Mouse (Mus musculus) large intestine, adult 2 months (tissue): ENCODE data around the gene Agl. TPM values are rescaled to one million over a fixed set of nuclear protein-coding genes. Genes with fewer than 3 reads are reported as not detected.

Source experiments
- DNase-seq: peaks from one replicate; pipeline ENCODE4 v3.0.0-alpha.2; 2012; ENCODE audit warnings: low read depth, low spot score
- WGBS: fragments of 180-500 bp; shearing (Covaris S2); methylation state at CpG from one replicate; pipeline ENCODE4 v1.1.7; 2018; 5-methylcytosine and 5-hydroxymethylcytosine counted together
- polyA plus RNA-seq: library from polyadenylated mRNA; depleted of rRNA; stranded (reverse); fragments of >200 nt; gene quantifications from 2 replicates; pipeline ENCODE4 v1.2.3, GENCODE M21; 2012; rRNA removed

The Agl gene
- polyA plus RNA-seq, result 2.4 and 4.6 TPM in 2 replicates

DNA sequence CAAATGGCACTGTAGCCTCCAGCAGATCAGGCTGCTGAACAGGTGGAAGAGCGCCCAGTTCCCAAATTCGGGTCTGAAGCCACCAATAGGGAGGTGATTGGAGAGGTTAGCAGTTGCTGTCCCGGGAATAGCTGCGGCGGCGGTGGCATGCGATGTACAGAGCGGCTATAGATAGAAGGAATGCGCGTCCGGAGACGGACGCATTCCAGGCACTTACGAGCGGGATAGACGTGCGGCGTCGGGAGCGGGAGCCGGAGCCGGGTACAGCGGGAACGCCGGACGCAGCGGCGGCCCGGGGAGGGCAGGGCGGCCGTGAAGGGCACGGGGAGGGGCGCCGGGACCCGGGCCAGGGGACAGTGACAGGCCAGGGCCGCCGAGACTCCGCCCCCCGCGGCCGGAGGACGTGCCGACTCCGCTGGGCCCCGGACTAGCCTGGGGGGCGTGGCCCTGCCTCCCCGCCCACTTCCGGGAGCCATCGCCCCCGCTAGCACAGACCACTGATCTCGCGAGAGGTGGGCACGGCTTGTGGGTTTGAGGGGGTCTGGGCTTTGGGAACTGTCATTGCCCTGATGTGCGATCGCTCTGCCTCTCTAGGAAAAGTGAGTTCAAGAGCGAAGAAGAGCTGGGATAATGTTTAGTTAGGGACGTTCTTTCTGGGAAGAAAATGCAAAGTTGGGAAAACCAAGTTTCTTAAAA is at the start of gene Agl:
Gene Agl, minus strand, starts transcription at position 356 of the 696 bp plus-strand sequence.
- peak; percentile 75 for DNase-seq
- WGBS, result under 1% methylated on average over 56 of the region's 57 CpGs

DNA sequence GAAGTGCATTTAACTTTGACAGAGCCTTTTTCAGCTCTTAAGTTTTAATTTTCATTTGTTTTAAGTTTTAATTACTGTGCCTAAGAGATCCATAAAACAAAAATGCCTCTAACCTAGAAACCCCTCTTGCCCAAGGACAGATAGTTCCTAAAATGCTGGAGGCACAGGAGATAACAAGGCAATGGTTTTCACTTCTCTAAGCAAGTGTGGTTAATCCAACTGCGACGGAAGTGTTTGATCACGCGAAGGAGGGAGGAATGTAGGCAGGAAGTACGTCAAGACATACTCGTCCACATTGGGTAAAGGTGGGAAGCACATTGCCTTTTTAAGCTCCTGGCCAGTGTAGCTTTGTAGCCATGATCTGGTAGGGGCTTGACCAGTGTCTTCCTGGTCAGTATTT is 49.6 kb upstream of the Agl start:
- 84% methylated on average over 6 of the region's 6 CpGs for WGBS

DNA sequence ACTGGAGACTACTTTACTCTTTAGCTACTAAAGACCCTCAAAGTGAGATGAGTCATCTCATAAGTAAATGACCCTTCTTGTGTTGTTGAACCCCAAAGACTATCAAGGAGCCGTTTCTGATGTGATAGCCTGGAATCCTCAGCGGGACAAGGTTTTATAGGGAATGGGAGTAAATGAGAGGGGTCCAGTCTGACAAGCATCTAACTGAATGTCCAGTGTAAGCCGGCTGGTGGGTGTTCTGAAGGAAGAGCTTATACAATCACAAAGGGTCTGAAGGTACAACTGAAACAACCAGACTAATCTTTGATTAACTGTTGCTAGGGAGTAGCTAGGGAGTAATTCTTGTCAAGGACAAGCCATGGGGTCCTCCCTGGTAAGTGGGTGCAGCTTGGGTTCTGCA is 44.5 kb upstream of the Agl start:
- 89% methylated on average over 3 of the region's 3 CpGs for WGBS
- DNase-seq, result no peak

More for the DNA sequence above, 49.6 kb upstream of the Agl start:
- DNase-seq, result no peak

DNA sequence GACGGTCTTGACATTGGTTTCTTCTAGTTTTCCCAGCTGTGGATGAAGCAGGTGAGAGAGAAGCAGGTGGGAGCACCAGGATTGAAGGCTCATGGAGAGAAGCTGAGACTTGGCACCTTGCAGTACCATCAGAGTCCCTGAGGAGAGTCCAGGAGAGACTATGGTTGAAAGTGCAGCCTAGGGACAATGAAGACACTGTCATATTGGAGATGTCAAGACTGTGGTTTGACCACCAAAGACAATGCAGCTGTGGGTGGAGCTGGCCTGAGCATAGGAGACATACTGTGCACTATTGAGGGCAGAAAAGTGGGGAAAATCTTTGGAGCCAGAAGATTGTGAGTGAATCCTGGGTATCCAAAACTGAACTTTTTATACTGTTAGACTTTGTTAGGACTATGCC is 42.4 kb upstream of the Agl start:
- DNase-seq, result no peak
- WGBS, result 83% methylated on average over 1 of the region's 1 CpGs

DNA sequence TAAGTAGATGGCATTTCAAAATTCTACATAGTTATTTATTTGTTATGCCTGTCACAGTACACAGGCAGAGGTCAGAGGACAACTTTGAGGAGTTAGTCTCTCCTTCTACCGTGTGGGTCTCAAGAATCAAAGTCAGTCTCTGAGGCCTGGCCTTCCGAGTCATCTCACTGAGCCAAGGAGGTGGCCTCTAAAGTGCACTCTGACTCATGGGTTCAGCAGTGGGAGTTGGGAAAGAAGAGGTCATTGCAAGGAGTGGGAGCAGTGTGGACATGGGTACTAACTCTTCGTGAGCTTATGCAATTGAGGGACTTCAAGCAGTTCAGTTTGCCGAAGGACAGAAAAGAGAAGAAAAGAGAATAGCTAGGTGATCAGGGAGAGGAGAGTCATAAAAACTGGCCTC is 41.0 kb upstream of the Agl start:
- WGBS, result 73% methylated on average over 4 of the region's 4 CpGs
- DNase-seq, result no peak

DNA sequence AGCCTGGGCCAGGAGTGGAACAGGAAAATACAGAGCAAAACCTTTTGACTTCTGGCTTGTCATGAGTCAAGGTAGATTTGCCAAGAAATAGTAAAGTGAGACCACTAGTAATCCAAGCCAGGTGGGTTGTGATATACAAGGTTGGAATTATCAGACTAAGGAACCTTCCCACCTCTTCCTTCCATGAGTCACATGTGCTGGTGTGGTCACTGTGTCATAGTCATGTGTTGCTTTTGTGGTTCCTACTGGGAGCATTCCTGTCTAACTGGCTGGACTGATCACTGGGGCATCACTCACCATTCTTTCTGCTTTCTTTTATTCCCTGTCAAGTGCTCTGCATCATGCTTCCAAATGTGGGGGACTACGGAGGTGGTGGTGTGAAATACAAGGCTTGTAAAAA is 40.1 kb upstream of the Agl start:
- DNase-seq, result no peak
- 88% methylated on average over 1 of the region's 1 CpGs for WGBS

DNA sequence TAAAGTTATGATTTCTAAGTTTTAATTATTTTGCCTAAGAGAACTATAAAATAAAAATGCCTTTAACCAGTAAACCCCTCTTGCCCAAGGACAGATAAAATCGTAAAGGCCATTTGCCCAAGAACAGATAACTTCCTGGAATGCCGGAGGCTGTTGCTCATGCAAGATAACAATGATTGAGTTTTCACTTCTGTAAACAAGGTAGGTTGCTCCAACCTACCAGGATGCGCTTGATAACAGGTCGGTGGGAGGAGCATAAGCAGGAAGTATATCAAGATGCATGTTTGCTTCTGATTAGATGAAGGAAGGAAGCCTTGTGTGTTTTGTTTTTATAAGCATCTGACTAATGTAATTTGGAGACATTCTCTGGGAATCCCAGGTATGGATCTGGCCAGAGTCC is 38.1 kb upstream of the Agl start:
- 42% methylated on average over 4 of the region's 4 CpGs for WGBS
- DNase-seq, result no peak

DNA sequence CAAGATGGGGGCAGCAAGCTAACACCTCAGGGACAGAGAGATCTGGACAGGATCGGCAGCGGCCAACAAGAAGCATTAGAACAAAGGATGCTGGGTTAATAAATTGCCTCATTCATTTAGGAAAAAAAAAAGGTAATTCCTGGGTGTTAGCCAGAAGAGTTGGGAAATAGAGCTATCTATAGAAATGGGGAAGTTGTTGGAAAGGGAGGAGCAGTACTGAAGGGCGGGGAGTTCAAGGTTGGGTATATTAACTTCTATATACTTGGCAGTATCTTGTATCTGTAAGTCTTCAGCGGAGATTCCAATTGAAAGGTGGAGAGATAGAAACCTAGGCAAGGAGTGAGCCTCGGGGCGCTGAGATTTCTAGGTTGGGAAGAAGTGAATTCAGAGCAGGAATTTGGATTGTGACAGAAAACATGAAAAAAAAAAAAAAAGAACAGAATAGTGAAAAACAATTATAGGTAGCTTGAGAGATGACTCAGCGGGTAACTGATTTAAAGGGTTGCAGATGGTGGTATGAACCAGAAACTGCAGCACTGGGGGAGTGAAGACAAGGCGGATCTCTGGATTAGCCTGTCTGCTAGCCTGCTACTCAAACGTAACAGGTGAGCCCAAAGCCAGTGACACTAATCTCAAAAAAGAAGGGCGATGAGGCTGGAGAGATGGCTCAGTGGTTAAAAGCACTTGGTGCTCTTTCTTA is 37.1 kb upstream of the Agl start:
- 59% methylated on average over 10 of the region's 10 CpGs for WGBS
- no peak for DNase-seq

DNA sequence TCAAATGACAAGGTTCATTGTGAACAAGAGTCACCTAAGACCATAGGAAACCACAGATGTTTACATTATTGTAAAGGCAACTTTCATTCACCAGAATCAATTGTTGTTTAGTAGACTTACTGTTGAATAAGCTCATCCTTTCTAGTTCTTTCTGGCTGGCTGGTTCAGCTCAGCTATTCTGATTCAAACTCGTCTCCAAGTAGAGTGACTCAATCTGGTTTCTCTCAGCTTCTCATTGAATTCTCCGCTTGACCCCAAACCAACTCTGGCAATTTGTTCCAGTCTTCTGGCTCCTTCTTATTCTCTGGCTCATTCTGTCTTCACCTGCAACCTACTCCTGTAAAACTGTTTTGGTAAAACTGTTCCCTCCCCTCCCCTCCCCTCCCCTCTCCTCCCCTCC is 33.3 kb upstream of the Agl start:
- WGBS, result 82% methylated on average over 2 of the region's 2 CpGs
- DNase-seq, result no peak

DNA sequence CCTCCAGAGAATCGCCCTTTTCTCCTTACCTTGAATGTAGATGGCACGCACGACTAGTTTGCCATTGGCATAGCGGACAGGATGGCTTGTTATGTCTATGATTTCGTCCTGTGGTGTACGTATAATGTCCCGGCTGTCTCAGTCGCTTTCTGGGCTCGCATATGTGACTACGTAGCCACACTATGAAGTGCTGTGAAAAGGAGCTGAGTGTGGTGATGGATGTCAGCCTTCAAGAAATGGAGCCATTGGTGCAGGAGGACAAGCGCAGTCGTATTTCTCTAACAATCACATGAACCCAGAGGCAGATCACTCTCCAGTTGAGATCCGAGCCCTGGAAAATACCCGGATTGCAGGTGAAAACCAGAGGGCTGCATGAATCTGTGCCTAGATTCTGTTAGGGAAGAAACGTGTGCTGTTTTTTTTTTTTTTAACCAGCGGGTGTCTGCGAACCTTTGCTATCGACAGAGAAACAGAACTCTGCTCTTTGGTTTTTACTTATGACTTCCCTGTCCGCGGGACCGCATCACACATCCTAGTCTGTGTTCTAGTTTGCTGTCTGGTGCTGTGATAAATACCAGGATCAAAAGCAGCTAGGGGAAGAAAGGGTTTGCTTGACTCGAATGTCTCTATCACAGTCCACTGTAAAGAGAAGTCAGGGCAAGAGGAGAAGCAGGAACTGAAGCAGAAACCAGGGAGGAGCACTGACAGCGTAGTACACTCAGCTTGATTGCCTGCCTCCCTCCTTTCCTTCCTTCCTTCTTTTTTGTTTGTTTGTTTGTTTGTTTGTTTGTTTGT is 28.9 kb upstream of the Agl start:
- 83% methylated on average over 23 of the region's 23 CpGs for WGBS
- no peak for DNase-seq

DNA sequence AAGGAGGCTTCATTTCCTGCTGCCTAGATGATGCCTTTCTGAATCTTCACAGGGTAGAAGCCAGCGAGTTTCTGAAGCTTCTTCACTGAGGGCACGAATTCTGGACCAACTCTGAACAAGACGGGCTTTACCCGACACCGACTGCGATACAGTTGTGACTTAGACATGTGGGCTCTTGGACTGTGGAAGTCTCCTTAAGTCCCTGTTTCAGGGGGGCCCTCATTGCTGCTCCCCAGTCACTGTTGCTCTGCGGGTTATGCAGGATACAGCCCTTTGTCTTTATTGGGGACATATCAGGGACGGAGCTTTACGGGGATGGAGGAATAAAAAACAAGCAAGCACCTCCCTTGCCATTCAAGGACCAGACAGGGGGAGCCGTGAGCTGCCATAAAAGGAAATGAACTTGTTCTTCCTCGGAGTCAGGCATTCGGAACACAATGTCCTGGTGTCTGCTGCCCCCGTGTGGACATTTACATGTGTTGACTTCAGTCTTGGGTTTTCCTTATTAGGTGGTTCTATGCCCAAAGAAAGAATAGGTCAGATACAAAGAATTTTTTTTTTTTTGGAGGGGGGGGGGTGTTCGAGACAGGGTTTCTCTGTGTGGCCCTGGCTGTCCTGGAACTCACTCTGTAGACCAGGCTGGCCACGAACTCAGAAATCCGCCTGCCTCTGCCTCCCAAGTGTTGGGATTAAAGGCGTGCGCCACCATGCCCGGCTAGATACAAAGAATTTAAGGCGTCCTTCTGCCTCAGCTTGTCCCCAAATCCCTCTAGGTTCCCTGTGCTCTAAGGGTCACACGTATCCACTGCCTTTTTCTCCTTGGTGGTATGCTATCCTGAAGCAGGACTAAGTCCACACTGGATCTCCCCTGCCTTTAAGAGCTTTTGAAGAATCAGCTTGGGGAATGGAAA is 28.1 kb upstream of the Agl start:
- WGBS, result 21% methylated on average over 21 of the region's 21 CpGs
- peak; percentile 90 for DNase-seq

DNA sequence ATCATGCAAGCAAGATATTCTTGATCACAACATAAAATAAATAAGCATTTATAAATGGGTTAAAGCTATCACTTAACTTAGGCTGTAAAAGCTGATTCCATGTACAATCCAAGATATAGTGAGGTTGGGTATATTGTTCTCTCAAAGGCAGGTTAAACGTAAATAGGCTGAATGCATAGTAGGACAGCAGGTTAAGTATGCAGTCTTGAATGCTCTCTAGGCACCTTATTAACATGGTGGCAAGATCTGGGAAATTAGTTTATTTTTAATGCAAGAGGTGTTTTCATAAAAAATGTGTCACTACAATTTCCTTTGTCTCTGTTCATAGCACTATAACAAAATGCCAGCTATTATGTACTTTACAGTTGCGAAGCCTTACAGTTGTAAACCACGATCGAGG is 27.4 kb upstream of the Agl start:
- DNase-seq, result no peak
- WGBS, result 28% methylated on average over 4 of the region's 4 CpGs

DNA sequence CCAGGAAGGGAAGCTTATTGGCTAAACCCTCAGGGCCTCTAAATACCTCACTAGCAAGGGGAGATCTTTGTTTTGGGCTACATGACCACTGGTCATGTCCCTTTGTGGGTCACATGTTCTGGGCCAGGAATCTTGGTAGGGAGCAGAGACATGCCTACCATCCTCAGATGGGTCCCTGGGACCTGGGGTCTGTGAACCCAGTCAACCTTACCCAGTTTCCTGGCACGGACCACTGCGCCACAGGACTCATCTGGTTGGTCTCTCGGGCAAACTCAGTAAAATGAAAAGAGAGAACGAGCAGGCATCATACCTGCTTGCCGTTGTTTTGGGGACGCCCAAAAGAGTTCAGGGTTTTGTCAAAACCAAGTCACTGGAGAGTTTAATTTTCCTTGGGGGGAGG is 26.3 kb upstream of the Agl start:
- 93% methylated on average over 6 of the region's 6 CpGs for WGBS
- DNase-seq, result no peak

DNA sequence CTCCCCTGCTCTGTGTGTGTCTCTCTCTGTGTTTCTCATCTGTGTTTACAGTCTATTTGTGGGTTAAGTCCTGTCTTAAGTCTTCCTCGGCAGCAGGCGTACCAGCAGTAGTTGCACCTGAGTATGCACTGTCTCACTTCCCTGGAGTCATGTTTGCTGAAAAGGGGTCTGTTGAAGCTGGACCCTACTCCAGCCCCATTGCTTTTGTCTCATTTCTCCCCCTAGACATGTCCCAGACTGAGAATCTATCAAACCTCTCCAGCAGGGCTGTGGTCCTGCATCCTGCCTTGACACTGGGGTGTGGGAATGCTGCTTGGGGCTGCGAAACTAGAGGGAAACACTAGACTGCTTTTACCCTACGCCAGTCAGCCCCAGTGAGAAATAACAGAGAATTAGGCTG is 25.5 kb upstream of the Agl start:
- 87% methylated on average over 4 of the region's 4 CpGs for WGBS
- no peak for DNase-seq

DNA sequence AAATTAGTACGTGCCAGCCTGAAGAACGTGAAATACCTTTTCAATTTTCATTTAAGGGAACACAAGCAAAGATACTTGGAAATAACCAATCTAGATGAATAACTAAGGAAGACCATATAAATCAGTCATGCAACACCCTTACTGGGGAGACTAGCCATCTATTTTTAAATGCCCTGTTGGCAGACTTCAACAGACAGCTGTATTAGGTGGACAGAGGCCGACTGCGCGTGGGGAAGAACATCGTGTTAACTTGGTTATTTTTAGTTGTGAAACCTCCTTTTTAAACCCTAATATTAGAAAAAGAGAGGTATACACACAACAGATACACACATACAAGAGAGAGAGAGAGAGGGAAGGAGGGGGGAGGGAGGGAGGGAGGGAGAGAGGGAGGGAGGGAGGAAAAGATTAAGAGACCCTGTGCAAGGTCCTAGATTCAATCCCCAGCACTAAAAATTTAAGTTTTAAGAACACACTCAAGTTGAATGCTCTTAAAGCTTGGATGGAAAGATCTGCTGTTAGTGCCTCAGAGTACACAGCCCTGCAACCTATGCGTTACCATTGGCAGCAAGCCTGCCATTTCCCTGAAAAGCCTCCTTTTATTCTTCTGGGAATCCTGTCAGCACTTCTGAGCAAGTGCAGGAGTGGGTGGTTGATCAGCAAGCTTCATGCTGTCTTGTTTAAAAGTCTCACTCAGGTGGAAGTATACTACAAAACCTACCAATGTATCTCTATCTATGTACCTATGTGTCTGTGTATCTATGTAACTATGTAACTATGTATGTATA is 24.8 kb upstream of the Agl start:
- DNase-seq, result no peak

DNA sequence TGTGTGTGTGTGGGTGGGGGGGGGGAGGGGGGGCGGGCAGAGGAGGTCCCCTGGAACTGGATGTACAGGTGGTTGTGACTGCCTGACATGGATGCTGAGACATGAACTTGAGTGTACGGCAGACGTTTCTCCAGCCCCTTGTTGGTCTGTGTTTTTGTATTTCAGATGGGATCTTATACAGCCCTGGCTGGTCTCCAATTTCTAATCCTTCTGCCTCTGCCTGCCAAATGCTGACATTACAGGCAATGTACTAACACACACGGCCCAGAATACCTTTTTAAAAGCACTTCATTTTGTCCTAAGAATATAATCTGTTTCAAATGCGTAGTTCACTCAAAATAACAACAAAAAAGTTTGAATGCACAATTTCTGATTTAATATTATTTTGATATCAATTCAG is 23.4 kb upstream of the Agl start:
- DNase-seq, result no peak
- WGBS, result 54% methylated on average over 5 of the region's 5 CpGs

More for the DNA sequence above, 24.8 kb upstream of the Agl start:
- 72% methylated on average over 7 of the region's 7 CpGs for WGBS

DNA sequence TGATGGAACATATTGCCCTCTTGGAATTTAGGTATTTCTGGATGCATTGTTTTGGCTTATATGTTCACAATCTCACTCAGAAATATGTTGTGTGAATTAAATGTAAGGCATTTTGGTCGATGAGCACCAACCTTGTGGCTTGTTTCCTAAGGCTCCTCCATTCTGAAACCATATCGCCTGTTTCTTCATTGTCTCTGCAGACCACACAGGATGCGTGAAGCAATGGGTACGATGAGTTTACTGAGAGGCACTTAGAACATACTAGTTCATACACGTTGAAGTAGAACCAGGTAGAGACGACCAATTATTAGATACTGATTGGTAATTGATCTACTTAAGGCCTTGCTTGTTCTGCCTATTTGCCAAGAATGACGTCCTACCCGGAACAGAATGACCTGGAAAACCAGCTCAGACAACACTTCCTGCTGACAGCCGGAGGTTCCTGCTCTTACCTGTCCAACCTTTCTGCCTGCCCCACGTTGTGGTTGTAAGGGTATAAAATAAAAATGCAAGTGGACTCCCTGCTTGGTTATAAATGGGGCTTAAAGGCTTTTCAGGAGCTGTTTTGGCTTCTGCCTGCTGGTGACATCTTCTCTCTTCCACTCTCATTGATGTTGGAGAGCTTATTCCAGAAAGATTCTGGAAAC is 21.4 kb upstream of the Agl start:
- 75% methylated on average over 10 of the region's 10 CpGs for WGBS
- DNase-seq, result no peak

DNA sequence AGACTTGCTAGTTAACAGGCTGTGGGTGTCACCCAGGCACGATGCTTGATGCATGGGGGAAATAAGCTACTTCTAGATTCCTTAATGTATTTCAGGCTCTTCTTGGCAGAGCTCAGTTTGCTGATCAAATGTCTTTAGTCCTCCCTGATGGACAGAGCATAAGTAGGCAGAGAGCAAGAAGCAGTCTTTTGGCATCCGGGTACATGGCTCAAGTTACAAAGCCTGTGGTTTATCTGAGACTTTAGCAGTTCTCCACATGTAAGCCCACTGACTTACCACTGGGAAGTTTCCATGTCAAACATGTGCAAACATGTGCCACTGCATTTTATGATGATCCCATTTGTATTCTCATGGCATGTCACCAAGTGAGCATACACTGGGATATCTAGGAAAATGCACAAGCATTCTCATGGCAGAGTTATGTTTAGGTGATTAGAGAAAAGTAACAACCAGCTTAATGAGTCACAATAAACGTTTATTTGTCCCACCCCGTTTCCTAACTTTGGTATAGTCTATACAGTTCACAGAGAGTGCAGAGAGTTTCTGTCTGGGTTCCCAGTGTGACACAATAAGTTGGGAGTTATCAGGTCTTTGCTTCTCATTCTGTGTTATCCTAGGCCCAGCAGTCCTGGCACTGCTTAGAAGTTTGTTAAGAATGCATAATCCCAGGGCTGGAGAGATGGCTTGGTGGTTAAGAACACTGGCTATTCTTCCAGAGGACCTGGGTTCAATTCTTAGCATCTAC is 18.7 kb upstream of the Agl start:
- WGBS, result 64% methylated on average over 4 of the region's 4 CpGs
- no peak for DNase-seq
